Comparison of ENCODE assay signal across 13 mouse cellular contexts in the genomic region with DNA sequence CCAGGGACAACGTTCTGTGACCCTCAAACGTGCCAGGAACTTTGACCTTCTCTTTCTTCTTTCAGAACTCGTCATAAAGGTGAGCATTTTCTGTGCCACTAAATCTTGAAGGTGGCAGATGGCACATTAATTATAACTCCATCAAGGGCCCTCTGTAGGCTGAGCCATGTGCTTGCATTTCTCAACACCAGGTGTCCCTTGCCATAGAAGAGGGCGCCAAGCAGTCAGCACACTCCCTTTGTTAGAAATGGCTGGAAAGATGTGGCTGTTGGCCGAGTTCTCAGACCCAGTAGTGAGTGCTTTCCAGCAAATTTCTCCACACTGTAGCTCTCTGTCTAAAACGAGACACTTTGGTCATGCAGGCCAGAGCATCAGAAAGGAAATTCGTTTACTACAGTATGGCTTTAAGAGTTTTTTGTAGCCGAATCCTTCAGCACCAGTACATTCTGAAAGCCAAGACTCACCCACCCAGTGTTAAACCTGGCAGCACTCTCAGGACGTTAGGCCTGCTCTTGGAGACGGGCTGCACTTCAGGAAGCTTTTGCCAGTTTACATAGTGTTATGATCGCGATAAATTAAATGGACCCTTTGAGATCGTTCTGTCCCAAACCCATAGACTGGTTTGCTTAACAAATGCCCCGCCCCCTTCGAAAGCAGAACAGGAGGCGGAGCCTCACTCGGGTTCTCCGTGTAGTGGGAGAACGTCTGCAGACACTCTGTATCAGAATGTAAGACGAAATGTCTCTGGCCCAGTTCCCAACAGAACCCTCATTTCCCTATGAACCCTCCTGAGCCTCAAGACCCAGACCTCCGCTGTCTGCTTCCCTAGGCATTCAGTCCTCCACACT. TPM values are rescaled to one million over a fixed set of nuclear protein-coding genes. Genes with fewer than 3 reads are reported as not detected.
DNase-seq lines count a peak whose midpoint lies in the region; ATAC-seq and TF ChIP-seq lines count a peak whose summit lies in the region.
"Had no signal": no experiment of that assay in that cellular context is flagged by ENCODE, and none has a peak within 500 bp of the region (broad histone marks: within the 10 kb centered on the region; RNA-seq: fewer than 3 reads in every experiment).

No protein-coding gene starts in this region.

- no peaks in the 10 kb centered on the region for H3K4me1 ChIP-seq in forebrain, embryonic 13.5 days
- no peaks in the 10 kb centered on the region for H3K4me1 ChIP-seq in forebrain, embryonic 10.5 days
- H3K4me1 ChIP-seq: heart, embryonic 12.5 days; liver, embryonic 15.5 days had no signal

- H3K9ac ChIP-seq in forebrain, embryonic 13.5 days = no peak overlapping the region
- H3K9ac ChIP-seq: heart, embryonic 12.5 days; liver, embryonic 15.5 days had no signal

- H3K9me3 ChIP-seq in forebrain, embryonic 13.5 days (replicated peaks) = no peaks in the 10 kb centered on the region
- peaks cover 4% of the 10 kb centered on the region for H3K9me3 ChIP-seq in forebrain, embryonic 10.5 days
- H3K9me3 ChIP-seq: heart, embryonic 12.5 days; liver, embryonic 15.5 days had no signal

- H3K27me3 ChIP-seq in forebrain, embryonic 13.5 days = no peaks in the 10 kb centered on the region
- no peaks in the 10 kb centered on the region for H3K27me3 ChIP-seq in forebrain, embryonic 10.5 days (ENCODE audit: poor library complexity, severe bottlenecking)
- H3K27me3 ChIP-seq: heart, embryonic 12.5 days; liver, embryonic 15.5 days had no signal

- H3K27ac ChIP-seq in forebrain, embryonic 13.5 days = no peak overlapping the region
- H3K27ac ChIP-seq in forebrain, embryonic 10.5 days = no peak overlapping the region
- H3K27ac ChIP-seq in left cerebral cortex, adult 2 months = peak overlapping the region; percentile 5; the same call in 1 of the 2 replicates
- H3K27ac ChIP-seq: liver, embryonic 15.5 days had no signal

- no peak; the same call in 1 of the 2 replicates for TF ChIP-seq CTCF in left cerebral cortex, adult 2 months (IDR thresholded peaks at IDR 0.05)

- H3K4me2 ChIP-seq in forebrain, embryonic 13.5 days = no peak overlapping the region
- H3K4me2 ChIP-seq: heart, embryonic 12.5 days; liver, embryonic 15.5 days had no signal

- DNase-seq in forebrain, embryonic 10.5 days (ENCODE audit: extremely low spot score, low spot score) = no peak
- DNase-seq in left cerebral cortex, adult 2 months (ENCODE audit: extremely low spot score in 1 of 2, low spot score in 2 of 2) = no peak
- DNase-seq in left cerebral cortex, adult 11 months (ENCODE audit: low spot score) = no peak
- peak; percentile 74 for DNase-seq in cerebellum, adult 11-12 months
- DNase-seq in layer of hippocampus, postnatal 36 days = peak; percentile 27 to 38
- DNase-seq in frontal cortex, postnatal 14 days (ENCODE audit: low spot score in 2 of 2) = no peak
- no peak for DNase-seq in frontal cortex, postnatal 25 days (ENCODE audit: low spot score in 2 of 2)

- intact Hi-C loops in left cerebral cortex, adult 2 months (cut with DNase I) = loop anchor here (5.0 kb wide), 1 partner anchor 39 kb away; no protein-coding TSS in a partner anchor

- no peak overlapping the region for H3K4me3 ChIP-seq in forebrain, embryonic 13.5 days
- H3K4me3 ChIP-seq in forebrain, embryonic 10.5 days = no peak overlapping the region
- H3K4me3 ChIP-seq in left cerebral cortex, adult 2 months = no peak overlapping the region
- H3K4me3 ChIP-seq: erythroblast, embryonic 14.5 days; heart, embryonic 12.5 days; liver, embryonic 15.5 days had no signal

- no peaks in the 10 kb centered on the region for H3K36me3 ChIP-seq in forebrain, embryonic 13.5 days (ENCODE audit: poor library complexity, severe bottlenecking)
- H3K36me3 ChIP-seq in forebrain, embryonic 10.5 days (replicated peaks) = no peaks in the 10 kb centered on the region
- H3K36me3 ChIP-seq: heart, embryonic 12.5 days; liver, embryonic 15.5 days had no signal

- 0 out of 2 replicates have a peak, but pooled peaks have one; percentile 4 for ATAC-seq in forebrain, embryonic 13.5 days
- ATAC-seq: intestine, embryonic 16.5 days; midbrain, embryonic 16.5 days had no signal

- WGBS in forebrain, embryonic 13.5 days = 84% methylated on average over 21 of the region's 21 CpGs
- 91% methylated on average over 21 of the region's 21 CpGs for WGBS in forebrain, embryonic 10.5 days

RNA-seq across cellular contexts. Expression of gene Mis18a, which starts 53.5 kb away (rescaled TPM):
- 73.6 and 75.1 TPM in 2 replicates for polyA plus RNA-seq in forebrain, embryonic 13.5 days (2015; fragmentation: Nextera tagmentation; extraction: Ambion mirVana)
- 111 and 113 TPM in 2 replicates for polyA plus RNA-seq in forebrain, embryonic 10.5 days (2016; fragmentation: Nextera tagmentation; extraction: Ambion mirVana)
- total RNA-seq in left cerebral cortex, adult 2 months (2021) = 1 to 10 TPM; 5.4 to 8.2 TPM
- total RNA-seq in layer of hippocampus, postnatal 36 days (2021) = 1 to 10 TPM; 9.4 to 9.5 TPM

Comparison
In these comparisons a context has a peak if more than half of its experiments do, and no peak if none do; other contexts are left out.
1. DNase-seq: peak in cerebellum, adult 11-12 months (single experiment) and layer of hippocampus, postnatal 36 days (2 of 2); none in forebrain, embryonic 10.5 days (single experiment), left cerebral cortex, adult 2 months (0 of 2), left cerebral cortex, adult 11 months (single experiment), frontal cortex, postnatal 14 days (0 of 2) and frontal cortex, postnatal 25 days (0 of 2).